Mouse (Mus musculus): ENCODE measurements at regions not wholly inside any gene's neighbourhood (a gene's known extent, or its start where the extent isn't known, plus 50 kb on each side); places are given as distances from the start of the nearest gene placed in this dataset.

GRCm38 (mm10) chr14:78431406-78431805, 105.2 kb downstream of the Akap11 start:
- TF ChIP-seq POLR2A (IDR thresholded peaks at IDR 0.05; ENCODE audit: borderline replicate concordance, extremely low read depth, insufficient read depth, insufficient read length, poor library complexity, severe bottlenecking) (no peak), CTCF (IDR thresholded peaks at IDR 0.05; ENCODE audit: borderline replicate concordance, extremely low read depth, insufficient read depth, insufficient read length) (no peak)
